Comparison of ENCODE assay signal across 8 mouse cellular contexts in genomic region chr2:160741580-160741979, GRCm38 (mm10). TPM values are rescaled to one million over a fixed set of nuclear protein-coding genes. Genes with fewer than 3 reads are reported as not detected.
A peak's percentile ranks its signal among the peaks of the same experiment; 100 is the strongest.
DNase-seq lines count a peak whose midpoint lies in the region; ATAC-seq and TF ChIP-seq lines count a peak whose summit lies in the region.
"Had no signal": no experiment of that assay in that cellular context is flagged by ENCODE, and none has a peak within 500 bp of the region (broad histone marks: within the 10 kb centered on the region; RNA-seq: fewer than 3 reads in every experiment).

No protein-coding gene starts in this region.

- no peak for ATAC-seq in kidney, embryonic 14.5 days (ENCODE audit: low FRiP score, low TSS enrichment)
- ATAC-seq in G1E (ENCODE audit: extremely low read depth, insufficient number of reproducible peaks, low FRiP score, poor library complexity, severe bottlenecking) = peak; percentile 46
- ATAC-seq in frontal cortex, adult (ENCODE audit: low TSS enrichment) = no peak

- no peak overlapping the region for H3K9ac ChIP-seq in kidney, embryonic 14.5 days (ENCODE audit: low read depth, low read length)

- no peak overlapping the region for H3K4me3 ChIP-seq in kidney, embryonic 14.5 days (ENCODE audit: low read length)
- no peak overlapping the region for H3K4me3 ChIP-seq in G1E (ENCODE audit: low read depth, low read length)

- H3K4me2 ChIP-seq in kidney, embryonic 14.5 days (replicated peaks; ENCODE audit: low read depth, low read length) = no peak overlapping the region

- H3K9me3 ChIP-seq in kidney, embryonic 14.5 days (ENCODE audit: control insufficient read depth, low read length) = no peaks in the 10 kb centered on the region
- H3K9me3 ChIP-seq in G1E (replicated peaks) = no peaks in the 10 kb centered on the region

- peak overlapping the region; percentile 67 for H3K27ac ChIP-seq in kidney, embryonic 14.5 days (ENCODE audit: low read depth, low read length)

- no peak for TF ChIP-seq CTCF in G1E (IDR thresholded peaks at IDR 0.05; ENCODE audit: low read depth, low read length)

- H3K36me3 ChIP-seq in kidney, embryonic 14.5 days (ENCODE audit: control insufficient read depth, insufficient read depth, low read length) = peaks cover 18% of the 10 kb centered on the region
- H3K36me3 ChIP-seq in G1E (replicated peaks) = peaks cover 6% of the 10 kb centered on the region

- H3K27me3 ChIP-seq in kidney, embryonic 14.5 days (ENCODE audit: control insufficient read depth, insufficient read depth, low read length) = no peaks in the 10 kb centered on the region
- no peaks in the 10 kb centered on the region for H3K27me3 ChIP-seq in G1E (ENCODE audit: insufficient read depth, low read length)

- peaks cover 10% of the 10 kb centered on the region for H3K4me1 ChIP-seq in kidney, embryonic 14.5 days (ENCODE audit: control insufficient read depth, insufficient read depth, low read length)
- peaks cover under 1% of the 10 kb centered on the region; the same call in 1 of the 2 replicates for H3K4me1 ChIP-seq in G1E (ENCODE audit: insufficient read depth, low read depth, low read length)

- WGBS in kidney, embryonic 14.5 days = 75% methylated on average over 3 of the region's 3 CpGs

- DNase-seq in kidney, adult 9 months = no peak
- DNase-seq in 416B (ENCODE audit: low read depth) (peak; percentile 91), G1E (ENCODE audit: low spot score) (no peak)
- DNase-seq in kidney, postnatal 14 days = peak; percentile 56
- DNase-seq in ovary, postnatal 36 days (ENCODE audit: low spot score) = no peak
- DNase-seq: gastrocnemius, postnatal 25 days had no signal

RNA-seq across cellular contexts. Expression of gene Plcg1, which starts 10.5 kb away (rescaled TPM):
- polyA plus RNA-seq in kidney, embryonic 14.5 days (2014; fragmentation: Nextera tagmentation; extraction: Ambion mirVana) = 32.9 and 60.3 TPM in 2 replicates
- total RNA-seq in G1E (2014; fragmentation: Nextera tagmentation) (11.1 and 17.5 TPM in 2 replicates), G1E (2017) (31.5 and 38.9 TPM in 2 replicates)
- 4.1 and 5.1 TPM in 2 replicates for polyA plus RNA-seq in G1E (2012)

Comparison
In these comparisons a context has a peak if more than half of its experiments do, and no peak if none do; other contexts are left out.
1. DNase-seq: peak in 416B (single experiment) and kidney, postnatal 14 days (single experiment); none in kidney, adult 9 months (single experiment), G1E (single experiment) and ovary, postnatal 36 days (single experiment).